Mouse (Mus musculus) c-Kit-positive CD71-positive TER-119-positive erythroid progenitor cells, embryonic 14.5 days (primary cell): ENCODE measurements at regions not wholly inside any gene's neighbourhood (a gene's known extent, or its start where the extent isn't known, plus 50 kb on each side); places are given as distances from the start of the nearest gene placed in this dataset.

Experiments
- DNase-seq: peaks from one replicate; pipeline ENCODE4 v3.0.0-alpha.2; 2013; ENCODE audit warnings: low spot score

DNA sequence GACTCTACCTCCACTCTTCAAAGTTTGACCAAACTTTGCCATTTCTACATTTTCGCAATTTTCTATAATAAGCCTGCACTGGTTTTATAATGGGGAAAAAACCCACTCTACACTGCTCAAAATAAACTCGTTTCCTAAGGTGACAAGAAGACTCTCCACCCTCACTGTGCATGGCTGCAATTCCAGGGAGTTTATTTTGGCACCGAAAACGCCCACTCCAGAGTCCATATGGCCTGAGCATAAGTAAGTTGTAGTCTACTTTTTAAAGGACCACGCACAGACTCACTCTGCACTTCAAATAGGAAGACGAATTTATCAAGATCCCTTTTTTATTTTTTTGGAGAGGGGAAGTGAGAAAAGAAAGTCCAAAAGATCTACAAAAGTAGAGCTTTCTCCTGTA lies 219.4 kb downstream of the Pdcd6ip start:
- no peak for DNase-seq

DNA sequence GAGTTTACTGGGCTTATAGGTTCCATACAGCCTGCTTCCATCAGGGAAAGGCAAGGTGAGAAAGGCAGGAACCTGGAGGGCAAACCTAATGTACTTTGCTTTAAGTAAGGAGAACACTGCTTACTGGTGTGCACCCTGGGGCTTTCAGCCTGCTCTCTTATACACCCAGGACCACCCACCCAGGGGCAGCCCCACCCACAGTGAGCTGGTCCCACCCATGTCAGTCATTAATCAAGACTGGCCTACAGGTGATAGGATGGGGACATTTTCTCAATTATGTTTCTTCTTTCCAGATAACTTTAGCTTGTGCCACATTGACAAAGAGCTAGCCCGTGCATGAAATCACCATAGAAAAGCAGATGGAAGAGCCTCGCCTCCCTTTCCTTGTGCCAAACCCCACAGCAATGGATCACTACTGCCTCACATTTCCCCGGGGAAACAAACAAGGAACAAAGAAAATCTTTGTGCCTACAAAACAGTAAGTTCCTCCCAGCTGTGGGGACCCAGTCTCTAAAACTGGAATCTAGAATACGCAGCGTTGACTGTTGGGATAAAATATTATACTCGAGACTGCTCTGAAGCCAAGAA lies 221.5 kb downstream of the Pdcd6ip start:
- DNase-seq: no peak

DNA sequence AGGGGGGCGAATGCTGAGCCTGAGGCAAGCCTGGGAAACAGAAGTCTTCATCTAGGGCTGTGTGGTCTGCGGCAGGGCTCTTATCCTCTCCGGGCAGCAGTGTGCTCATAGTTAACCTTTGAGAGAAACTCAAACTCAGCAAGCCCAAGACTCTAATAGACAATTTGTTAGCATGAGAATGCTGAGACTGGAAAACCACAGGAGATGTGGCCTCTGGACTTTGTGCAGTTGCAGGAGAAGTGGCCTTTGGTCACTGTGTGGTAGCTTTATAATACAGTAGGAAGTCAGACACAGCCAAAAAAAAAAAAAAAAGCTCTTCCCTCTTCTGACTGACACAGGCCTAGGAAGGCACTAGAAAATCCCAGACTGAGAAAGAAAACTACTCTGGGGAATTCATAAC lies 228.2 kb downstream of the Pdcd6ip start:
- no peak for DNase-seq

DNA sequence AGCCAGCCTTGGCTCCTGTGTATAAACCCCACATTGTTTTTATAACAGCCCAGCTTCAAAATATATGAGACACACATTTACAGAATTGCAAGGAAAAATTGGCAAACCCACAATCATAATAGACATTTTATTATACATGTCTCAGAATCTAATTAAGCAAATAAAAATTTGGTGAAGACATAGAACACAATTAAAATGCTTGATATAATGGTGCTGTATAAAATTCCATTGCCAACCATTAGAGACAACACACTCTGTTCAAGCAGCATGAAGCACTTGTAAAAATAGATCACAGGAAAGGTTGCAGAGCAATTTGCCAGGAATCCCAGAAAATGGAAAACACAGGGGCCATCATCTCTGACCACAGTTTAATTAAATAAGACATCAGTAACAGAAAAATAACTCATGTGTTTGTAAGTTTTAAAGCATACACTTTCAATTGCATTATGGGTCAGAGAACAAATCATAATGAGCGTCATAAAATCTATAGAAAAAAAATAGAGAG lies 229.2 kb downstream of the Pdcd6ip start:
- no peak for DNase-seq

DNA sequence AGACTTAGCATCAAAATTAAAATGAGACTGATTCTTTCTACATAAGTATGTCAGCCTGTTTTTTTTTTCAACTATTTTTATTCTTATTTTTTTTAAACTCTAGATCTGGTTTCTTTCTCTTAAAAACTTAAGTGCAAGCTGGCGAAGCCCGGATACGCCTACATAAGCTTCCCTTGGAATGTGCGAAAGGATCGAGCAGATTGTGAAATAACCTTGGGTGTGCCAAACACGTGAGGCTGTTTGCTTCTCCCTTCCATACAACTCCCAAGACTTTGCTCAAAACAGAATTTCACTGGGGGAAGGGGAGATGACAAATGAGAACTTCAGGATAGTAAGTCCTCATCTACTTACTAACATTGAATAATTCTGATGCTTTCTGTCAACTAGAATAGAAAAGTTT lies 236.3 kb downstream of the Pdcd6ip start:
- DNase-seq: no peak

DNA sequence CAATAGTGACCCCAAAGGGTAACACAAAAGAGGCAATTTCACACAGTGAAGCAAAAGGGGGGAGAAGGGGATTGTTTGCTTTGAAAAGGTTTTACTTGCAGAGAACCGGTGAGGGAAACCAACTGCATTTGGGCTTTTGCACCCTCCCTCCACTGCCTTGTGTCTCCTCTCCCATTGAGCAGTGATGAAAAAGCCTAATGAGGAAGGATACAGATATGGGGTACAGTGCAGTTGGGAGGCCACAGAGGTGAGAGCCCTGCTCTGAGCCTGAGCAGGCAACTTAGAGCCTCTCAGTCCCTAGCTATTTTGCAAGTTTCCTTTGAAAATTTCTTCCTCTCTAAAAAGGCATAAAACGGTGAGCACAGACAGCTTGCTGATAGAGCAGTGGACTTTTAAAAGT lies 245.2 kb downstream of the Pdcd6ip start:
- no peak for DNase-seq

DNA sequence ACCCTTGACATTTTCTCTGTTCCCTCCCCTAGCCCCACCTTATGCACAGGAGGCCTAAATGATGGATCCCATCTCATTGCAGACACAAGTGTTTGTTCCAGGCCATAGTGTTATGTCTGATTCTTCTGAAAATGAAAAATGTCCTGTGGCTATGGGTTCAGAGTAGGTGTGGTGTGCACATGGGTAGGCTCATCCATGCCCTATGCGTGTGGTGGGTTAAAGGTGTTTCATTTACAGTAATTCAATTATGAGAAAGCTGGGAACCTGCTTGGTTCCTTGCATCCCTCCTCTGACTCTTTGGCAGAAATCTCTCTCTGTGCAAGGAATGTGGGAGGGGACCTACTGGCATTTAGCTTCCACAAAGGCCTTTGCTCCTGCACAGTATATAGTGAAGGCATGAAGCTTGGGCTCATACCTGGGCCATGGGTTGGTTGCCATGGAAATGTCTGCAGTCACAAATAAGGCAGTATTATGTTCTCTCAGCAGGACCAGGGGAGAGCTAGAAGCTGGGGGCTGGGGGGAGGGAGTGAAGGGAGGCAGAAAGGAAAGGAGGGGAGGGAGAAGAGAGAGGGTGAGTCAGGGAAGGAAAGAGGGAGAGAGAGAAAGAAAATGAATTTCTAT lies 245.7 kb downstream of the Pdcd6ip start:
- DNase-seq: no peak

DNA sequence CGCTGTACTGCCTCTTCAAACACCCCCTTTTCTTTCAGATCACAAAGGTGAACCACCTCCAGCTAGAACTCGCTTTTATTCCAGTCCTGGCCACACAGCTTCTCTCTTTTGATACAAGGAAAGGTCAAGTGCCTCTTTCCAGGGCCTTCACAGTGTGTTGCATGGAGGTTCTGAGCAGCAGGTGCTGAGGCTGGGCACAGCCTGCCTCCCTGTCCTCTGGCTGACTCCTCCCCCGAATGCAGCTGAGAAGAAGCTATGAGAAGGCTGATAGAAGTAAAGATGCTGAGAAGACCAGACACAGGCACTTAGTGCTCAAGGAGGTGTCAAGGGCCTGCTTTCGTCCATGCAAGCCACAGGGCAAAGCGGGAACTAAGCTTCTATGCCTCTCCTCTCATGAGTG lies 248.2 kb downstream of the Pdcd6ip start:
- no peak for DNase-seq

DNA sequence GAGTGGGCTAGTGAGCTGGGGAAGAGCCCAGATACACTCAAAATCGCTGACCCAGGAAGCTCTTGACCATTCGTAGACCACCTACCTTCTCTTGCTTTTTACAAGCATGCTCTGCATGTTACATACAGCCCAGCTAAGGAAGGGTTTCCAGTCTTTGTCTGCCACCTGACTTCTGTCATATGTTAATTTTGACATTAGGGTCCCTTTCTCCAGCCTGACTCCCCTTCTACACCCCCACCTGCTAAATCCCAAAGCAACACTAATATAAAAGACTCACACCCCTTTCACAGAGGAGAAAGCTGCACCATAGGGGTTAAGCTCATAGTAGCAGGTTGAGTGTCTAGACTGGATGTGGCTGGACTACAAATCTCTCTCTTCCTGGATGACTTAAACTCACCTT lies 248.8 kb downstream of the Pdcd6ip start:
- DNase-seq: no peak

DNA sequence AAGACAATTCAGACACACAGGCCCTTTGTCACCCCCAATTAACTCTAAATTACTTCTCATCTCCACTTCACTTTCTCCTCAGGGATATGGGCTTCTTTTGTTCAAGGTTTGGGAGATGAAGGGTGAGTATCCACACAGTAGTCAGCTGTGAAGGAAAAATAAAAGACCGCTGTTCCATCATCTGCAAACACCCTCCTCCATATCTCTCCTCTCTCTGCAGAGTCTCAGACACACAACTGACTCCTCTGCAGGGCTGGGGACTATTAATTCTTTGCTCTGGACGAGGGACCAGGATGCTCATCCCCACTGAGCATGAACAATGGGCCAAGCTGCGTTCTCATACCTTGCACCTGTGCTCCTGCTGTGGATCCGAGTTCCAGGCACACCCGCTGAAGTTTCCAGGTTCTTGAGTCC lies 249.3 kb downstream of the Pdcd6ip start:
- DNase-seq: no peak

DNA sequence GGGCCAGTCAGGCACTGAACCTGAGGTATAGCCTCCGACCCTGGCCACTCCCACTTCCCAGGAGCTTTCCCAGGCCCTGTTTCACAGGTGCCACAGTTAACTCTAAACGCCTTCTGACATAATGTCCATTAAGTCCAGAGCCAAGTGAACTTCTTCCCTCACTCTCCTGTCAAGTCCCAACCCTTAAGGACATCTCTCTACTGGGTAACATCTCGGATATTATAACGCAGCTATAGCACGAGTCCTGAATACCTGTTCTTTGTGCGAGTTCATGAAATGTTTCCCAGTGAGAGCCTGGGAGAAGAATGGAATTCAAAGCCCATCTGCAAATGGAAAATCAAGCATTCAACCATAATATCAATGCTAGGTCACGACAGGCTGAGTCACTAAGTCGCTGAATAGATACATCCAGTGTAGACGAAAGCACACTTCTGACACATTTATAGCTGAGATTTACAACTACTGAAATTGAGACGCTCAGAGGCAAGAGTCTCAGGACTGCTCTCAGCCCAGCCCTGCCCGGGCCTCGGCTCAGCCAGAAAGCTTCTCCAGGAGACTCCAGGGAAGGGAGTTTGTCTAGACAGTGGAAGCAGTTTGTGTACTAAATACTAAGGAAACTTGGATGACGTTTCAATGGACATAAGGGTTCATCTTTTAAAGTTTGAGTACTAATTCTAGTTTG lies 250.7 kb downstream of the Pdcd6ip start:
- no peak for DNase-seq

DNA sequence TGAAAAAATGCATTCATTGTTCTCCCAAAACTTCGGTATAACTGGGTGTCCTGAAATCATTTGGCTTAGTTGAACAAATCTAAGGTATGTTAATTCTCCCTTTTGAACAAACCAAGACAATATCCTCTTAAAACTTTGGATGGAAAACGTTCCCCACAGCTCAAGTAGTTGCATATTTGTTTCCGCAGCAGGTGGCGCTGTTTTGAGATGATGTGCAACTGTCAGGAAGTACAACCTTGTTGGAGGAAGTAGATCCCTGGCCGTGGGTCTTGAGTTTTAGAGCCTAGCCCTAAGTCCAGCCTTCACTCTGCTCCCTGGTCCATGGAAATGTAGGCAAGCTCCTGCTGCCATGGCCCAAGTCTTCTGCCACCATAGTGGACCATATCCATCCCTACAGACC lies 252.5 kb downstream of the Pdcd6ip start:
- DNase-seq: no peak

DNA sequence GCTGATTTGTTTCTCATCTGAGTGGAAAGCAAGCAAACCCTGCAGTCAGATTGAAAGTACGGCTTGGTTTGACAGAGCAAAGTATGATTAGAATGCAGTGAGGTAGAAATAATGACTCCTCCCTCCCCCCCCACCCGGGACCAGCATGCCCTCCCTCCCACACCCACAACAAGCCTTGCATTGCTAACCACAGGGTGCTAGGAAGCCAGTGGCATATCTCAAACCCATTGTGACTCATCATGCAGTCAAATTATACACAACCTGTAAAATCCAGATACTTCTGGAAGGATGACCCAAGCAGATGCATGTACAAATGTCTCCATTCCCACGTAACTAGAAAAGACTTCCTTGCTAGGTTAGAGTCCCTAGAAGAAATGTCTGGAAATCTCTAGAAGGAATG lies 254.8 kb downstream of the Pdcd6ip start:
- DNase-seq: no peak

DNA sequence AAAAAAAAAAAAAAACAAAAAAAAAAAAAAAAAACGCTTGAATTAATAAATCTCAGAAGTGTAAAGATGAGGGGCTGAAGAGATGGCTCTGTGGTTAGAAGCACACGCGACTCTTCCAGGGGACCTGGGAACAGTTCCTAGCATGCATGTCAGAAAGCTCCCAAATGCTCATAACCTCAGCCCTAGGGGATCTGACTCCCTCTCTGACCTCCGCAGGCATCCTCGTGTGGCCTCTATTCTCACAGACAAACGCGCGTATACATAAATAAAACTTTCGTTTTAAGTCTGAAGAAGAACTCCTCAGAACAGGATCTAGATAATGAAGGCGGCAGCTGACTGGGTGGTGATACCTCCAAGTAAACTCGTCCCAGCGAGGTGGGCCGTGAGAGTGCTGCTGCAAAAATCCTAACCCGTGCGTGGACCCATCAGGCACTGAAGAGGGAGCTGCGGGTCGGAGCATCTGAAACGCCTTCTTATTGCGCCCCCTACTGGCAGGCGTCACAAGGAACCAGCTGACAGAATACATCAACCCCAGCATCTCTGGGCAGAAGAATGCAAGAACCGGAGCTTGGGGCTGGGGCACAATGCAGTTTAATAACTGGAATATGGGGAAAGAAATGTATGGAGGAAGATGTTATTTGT lies 266.2 kb downstream of the Pdcd6ip start:
- peak; percentile 12 for DNase-seq

DNA sequence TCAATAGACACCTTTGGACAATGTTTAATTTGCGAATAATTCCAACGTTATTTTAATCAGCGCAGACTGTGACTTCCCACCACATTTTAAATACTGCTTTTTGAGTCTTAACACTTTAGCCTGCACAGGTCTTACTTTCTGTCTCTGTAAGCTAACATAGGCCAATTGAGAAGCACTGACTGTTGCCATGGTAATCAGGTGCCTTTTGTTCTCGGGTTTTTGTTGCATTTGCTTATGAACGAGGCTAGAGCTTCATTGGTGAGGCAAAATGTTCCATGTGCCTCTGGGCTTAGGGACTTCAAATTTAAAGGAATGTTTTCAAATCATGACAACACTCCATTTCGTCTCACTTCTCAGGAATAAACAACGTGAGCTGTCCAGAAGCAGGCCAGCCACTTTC lies 269.7 kb downstream of the Pdcd6ip start:
- no peak for DNase-seq

DNA sequence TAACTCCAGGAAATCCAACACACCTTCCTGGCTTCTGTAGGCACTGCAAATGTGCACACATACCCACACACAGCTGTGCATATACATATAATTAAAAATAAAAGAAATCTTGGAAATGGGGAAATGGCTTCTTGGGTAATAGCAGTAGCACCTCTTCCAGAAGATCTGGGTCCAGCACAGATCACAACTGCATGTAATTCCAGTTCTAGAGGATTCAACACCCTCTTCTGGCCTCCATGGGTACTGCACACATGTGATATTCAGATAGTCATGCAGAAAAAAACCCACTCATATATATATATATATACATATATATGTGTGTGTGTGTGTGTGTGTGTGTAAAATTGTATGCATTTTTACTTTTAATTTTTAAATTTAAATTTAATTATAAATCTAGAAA lies 272.1 kb downstream of the Pdcd6ip start:
- no peak for DNase-seq

DNA sequence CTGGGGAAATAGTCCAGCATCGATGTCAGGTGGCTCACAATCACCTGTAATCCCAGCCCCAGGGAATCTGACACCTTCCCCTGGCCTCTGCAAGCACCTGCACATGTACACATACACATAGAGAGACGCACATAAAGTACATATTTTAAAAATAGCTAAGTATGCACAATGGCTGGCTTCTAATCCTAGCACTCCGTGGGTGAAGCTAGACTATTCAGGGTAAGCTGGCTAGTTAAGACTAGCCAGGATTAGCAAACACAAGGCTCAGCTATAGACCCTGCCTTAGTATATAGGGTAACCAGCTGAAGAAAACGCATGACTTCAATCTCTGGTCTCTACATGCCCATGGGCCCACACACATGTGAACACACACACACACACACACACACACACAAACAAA lies 274.6 kb downstream of the Pdcd6ip start:
- no peak for DNase-seq

DNA sequence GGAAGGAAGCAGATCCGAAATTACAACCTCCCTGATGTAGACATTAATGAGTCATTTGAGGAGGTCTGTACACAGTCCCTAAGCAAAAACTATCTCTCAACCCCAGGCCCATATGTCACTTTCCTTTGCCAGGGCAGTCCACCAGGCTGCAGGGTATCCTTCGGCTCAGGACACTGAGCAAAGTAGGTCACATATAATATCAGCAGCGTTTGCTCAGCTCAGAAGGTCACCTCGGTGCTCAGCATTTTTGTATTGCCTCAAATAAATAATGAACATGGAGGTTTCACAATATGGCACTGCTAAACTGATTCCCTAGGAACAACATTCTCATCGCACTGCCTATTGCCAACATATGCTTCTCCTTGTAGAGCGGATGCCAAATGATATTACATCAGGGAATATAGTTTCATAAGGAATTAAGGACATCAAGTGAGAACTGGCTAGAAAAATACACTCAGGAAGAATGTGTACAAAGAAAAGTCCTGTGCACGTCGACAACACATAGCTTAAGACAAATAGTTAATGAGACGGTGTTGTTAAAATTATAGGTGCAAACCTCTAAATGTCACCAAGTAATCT lies 275.4 kb downstream of the Pdcd6ip start:
- no peak for DNase-seq

DNA sequence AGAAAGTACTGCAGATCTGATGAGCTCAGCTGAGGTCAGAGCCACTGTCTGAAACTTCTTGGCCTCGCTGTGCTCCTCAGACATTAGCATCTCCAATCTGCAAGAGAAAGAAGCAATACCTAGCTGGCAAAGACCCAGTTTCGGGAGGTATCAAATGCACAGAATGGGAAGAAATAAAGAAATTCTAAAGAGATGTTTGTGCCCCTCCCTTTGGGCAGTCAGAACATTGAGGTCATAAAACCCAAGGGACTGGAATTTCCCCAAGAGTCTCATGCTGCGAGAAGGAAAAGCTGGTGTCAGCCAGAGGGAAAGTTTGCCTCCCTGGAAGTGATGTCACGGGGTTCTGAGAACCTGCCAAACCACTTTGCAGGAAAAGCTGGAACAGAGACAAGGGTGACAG lies 277.6 kb downstream of the Pdcd6ip start:
- no peak for DNase-seq

DNA sequence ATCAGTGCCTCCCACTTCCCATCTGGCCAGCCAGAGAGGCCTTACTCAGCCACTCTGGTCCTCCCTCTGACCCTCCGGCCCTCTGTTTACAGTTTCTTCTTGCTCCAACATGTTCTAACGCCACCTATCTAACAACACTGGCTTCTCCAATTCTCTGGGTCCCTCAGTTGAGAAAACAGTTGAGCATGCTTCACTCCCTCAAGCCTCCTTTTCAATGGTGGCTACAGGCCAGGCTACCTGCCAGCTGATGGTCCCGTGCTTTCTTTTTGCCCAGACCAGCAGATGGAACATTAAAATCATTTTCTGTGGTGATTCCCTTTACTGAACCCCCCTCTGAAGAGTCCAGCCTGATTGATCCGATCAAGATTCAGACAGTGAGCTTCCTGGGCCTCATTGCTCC lies 280.8 kb downstream of the Pdcd6ip start:
- DNase-seq: no peak

DNA sequence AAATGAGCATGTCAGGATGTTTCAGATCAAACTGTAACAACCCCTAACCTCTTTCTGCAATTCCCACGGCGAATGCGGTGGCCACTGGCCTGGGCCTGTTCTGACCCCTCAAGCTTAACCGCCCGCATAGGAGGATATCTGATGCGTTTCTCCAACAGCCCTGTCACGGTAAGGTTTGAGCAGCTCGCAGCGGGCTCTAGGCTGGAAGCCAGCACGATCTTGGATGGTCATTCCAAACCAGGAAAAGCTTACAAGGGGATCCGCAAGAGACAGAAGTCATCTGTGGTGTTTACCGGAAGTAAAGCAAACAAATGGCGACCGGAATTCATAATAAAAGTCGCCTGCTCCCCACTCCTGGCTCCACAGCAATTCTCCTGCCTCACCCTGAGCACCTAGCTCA lies 281.7 kb downstream of the Pdcd6ip start:
- DNase-seq: no peak

DNA sequence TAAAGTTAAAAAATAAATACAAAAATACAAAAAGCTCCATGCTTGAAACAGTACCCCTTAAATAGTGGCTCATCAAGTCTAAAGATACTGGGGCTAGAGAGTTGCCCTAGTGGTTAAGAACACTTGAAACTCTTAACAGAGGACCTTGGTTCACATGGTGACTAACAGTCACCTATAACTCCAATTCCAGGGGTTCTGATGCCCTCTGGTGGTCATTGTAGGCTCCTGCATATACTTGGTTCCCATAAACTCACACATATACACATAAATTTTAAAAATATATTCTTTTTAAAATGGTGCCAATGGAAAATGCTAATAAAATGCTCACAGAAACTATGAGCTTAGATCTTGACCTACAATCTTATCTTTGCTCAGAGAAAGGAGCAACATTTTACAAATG lies 286.4 kb downstream of the Pdcd6ip start:
- peak; percentile 5 for DNase-seq

DNA sequence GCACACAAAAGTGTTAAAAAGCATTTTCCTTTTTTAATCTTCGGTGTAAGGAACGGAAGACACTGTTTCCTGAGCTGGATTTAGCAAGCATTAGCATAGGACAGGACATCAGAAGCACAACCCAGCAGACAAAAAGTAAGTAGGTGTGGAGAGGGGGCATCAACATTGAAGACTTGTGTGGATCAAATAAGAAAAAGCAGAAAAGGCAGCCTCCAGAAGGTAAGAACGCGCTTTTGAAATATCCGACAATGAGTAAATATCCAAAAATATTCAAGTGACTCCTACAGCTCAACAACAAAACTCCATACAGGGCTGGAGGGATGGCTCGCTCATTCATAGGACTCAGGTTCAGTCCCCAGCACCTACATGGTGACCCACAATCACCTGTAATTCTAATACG lies 286.9 kb downstream of the Pdcd6ip start:
- no peak for DNase-seq
